Mouse (Mus musculus) lung, embryonic 16.5 days (tissue): ENCODE data around the gene Tmem8. TPM values are rescaled to one million over a fixed set of nuclear protein-coding genes. Genes with fewer than 3 reads are reported as not detected.
A peak's percentile ranks its signal among the peaks of the same experiment; 100 is the strongest.

Experiments used
- ATAC-seq: fragments of 200-750 bp; cut with Nextera tagmentation; 2 replicates; pipeline ENCODE4 v1.8.0; 2017; ENCODE audit warnings: low read depth, mild to moderate bottlenecking, moderate library complexity
- H3K27ac ChIP-seq: fragments of 300-500 bp; sonication (generic); 2 replicates; pipeline ENCODE4 v1.5.1; 2014; ENCODE audit warnings: mild to moderate bottlenecking, control low read depth, low read length
- H3K27me3 ChIP-seq: fragments of 300-500 bp; sonication (generic); 2 replicates; pipeline ENCODE4 v1.6.1; 2014; ENCODE audit warnings: low read depth, low read length, mixed read lengths; ENCODE audit not compliant: control insufficient read depth, insufficient read depth
- H3K36me3 ChIP-seq: fragments of 300-500 bp; sonication (generic); 2 replicates; pipeline ENCODE4 v1.6.1; 2014; ENCODE audit warnings: low read length; ENCODE audit not compliant: control insufficient read depth, insufficient read depth
- H3K4me1 ChIP-seq: fragments of 300-500 bp; sonication (generic); replicated peaks from 2 replicates; pipeline ENCODE4 v1.6.1; 2014; ENCODE audit warnings: low read length, mixed read lengths; ENCODE audit not compliant: control insufficient read depth, insufficient read depth
- H3K4me2 ChIP-seq: fragments of 300-500 bp; sonication (generic); 2 replicates; pipeline ENCODE4 v1.6.1; 2014; ENCODE audit warnings: low read depth, low read length, control low read depth
- H3K4me3 ChIP-seq: fragments of 300-500 bp; sonication (generic); 2 replicates; pipeline ENCODE4 v1.5.1; 2014; ENCODE audit warnings: mild to moderate bottlenecking, low read length, control low read depth
- H3K9ac ChIP-seq: fragments of 300-500 bp; sonication (generic); 2 replicates; pipeline ENCODE4 v1.6.1; 2014; ENCODE audit warnings: low read length, control low read depth
- H3K9me3 ChIP-seq: fragments of 300-500 bp; sonication (generic); 2 replicates; pipeline ENCODE4 v1.6.1; 2016; ENCODE audit warnings: low read length; ENCODE audit not compliant: control insufficient read depth
- WGBS: fragments of 180-500 bp; shearing (Covaris S2); extraction: QIAGEN DNeasy Blood & Tissue Kit; methylation state at CpG from one replicate; pipeline ENCODE4 v1.1.7; 2014; 5-methylcytosine and 5-hydroxymethylcytosine counted together
- polyA plus RNA-seq: library from polyadenylated mRNA; unstranded; fragments of >200 nt; fragmentation: Nextera tagmentation; extraction: Ambion mirVana; gene quantifications from 2 replicates; pipeline ENCODE4 v1.2.1, GENCODE M21; 2015

Gene Tmem8
- polyA plus RNA-seq, 1 experiment from 2014 or later: 2.2 TPM

DNA sequence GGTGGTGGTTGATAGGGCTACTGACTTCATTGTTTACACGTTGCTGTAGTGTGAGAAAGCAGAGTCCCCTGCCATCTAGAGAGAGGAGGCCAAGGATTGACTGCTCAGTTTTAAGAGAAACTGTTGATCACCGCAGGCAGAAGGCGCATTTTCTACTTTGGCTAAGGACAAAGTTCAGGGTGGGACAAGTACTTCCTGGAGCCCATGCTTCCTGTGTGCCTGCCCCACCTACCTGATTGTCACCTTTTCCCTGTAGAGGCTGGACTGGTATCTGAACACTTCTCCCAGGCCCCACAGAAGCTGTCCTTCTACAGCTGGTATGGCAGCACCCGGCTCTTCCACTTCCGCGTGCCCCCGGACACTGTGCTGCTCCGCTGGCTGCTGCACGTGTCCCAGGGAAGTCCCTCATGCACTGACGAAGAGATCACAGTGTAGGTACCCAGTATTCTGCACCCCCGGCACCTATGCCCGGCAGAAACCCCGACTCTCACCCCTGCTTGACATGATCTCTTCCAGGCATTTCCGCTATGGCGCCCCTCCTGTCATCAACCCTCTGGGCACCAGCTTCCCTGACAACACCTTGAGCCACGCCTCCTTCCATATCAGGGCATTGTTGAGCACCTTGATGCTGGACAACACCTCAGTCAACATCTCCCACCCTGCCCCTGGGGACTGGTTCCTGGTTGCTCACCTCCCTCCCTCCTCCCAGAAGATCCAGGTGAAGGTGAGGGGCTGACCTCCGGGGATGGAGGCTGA lies 3.6 kb downstream of the Tmem8 start:
- Histone ChIP-seq H3K9ac (no peak overlapping the region), H3K4me1 (peaks cover 7% of the 10 kb centered on the region; the same call in 1 of the 2 replicates), H3K9me3 (no peaks in the 10 kb centered on the region), H3K27me3 (peaks cover 53% of the 10 kb centered on the region), H3K27ac (no peak overlapping the region), H3K4me2 (no peak overlapping the region), H3K36me3 (no peaks in the 10 kb centered on the region), H3K4me3 (no peak overlapping the region)
- no peak for ATAC-seq
- 78% methylated on average over 17 of the region's 17 CpGs for WGBS

DNA sequence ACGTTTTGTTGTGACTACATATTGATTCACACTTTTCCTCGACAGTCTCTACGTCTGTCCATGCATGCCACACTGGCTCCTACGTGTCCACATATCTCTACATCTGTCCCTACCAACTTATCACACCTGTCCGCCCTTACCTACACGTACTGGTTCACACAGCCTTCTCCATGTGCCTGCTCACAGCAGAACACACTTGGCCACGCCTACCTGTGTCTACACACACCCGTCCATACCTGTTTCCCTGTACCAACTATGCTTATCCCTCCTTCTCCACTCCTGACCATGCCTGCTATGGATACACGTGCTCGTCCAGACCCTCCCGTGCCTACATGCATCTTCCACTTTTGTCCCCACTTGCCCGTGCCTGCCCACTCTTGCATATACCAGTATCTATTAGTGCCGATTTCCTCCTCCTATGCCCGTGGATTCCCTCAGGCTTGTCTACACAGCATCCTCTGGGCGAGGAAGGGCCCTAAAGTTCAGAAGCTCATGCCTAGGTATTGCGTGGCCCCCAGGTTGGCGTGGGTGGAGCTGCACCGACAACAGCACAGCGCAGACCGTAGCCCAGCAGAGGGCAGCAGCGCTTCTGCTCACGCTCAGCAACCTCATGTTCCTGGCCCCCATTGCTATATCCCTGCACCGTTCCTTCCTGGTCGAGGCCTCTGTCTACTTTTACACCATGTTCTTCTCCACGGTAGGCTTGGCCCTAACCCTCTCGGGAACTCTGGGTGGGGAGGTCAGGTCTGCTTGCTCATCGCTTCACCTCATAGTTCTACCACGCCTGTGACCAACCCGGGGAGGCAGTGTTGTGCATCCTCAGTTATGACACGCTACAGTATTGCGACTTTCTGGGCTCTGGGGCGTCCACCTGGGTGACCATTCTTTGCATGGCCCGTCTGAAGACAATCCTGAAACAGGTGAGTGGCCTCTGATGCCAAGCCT lies 6.9 kb downstream of the Tmem8 start:
- Histone ChIP-seq H3K4me1 (peaks cover 13% of the 10 kb centered on the region), H3K36me3 (no peaks in the 10 kb centered on the region), H3K4me2 (no peak overlapping the region), H3K9me3 (no peaks in the 10 kb centered on the region), H3K27me3 (peaks cover 20% of the 10 kb centered on the region), H3K9ac (no peak overlapping the region), H3K4me3 (no peak overlapping the region), H3K27ac (no peak overlapping the region)
- WGBS: 40% methylated on average over 33 of the region's 33 CpGs
- ATAC-seq: peak; percentile 49

DNA sequence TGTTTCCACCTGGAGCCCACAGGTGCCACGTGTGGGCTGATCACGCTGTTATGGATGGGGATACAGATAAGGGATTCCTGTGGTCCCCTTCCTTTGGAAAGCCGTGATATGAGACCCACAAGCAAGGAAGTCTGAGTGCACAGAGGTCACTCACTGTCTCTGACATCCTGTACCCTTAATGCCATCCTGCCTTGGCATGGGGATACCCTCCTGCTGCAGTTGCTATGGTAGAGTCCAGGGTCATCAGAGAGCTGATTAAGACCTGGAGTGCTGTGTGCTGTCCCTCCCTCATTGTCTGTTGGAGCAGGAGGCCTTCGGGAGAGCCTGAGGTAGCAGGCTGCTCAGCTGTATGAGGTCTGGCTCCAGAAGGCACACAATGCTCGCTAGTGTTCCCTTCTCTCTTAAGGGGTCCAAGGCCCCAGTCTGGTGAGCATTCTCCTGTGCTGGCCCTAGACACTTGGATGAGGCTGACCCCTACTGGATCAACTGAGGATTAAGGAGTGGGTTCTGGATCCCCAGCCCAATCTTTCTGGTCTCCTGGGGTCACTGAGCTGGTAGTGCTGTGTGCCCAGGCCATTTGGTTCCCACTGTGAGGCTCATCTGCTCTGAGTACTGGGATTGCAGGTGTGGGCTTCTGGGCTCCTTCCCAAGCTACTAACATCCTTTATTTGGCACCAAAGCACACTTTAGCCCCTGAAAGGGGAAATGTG lies 9.5 kb downstream of the Tmem8 start:
- no peak overlapping the region for H3K4me2 ChIP-seq
- ATAC-seq: no peak
- no peak overlapping the region for H3K4me3 ChIP-seq

DNA sequence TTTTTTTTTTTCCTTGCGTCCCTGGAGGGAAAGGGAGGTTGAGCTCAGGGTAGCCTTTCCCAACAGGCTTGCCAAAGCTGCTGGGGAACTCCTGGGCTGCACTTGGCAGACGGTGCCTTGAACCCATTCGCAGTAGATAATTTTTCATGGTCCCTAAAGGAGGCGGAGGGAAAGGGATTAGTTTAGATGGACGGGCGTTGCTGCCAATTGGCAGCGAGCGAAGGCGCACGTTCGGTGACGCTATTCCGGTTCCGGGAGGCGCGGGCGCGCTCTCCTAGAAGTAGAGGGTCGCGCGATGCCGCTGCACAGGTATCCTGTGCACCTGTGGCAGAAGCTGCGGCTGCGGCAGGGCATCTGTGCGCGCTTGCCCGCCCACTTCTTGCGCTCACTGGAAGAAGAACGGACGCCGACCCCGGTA lies 10.2 kb downstream of the Tmem8 start, which contains the start of gene Mrpl28:
Gene Mrpl28, plus strand, starts transcription at position 234 of the 418 bp plus-strand sequence.
- Histone ChIP-seq H3K27me3 (peaks cover 2% of the 10 kb centered on the region; the same call in 1 of the 2 replicates), H3K4me1 (peaks cover 13% of the 10 kb centered on the region), H3K27ac (0 out of 2 replicates have a peak within 1 kb of the TSS, but pooled peaks have one; percentile 58), H3K4me2 (peak within 1 kb of the TSS; percentile 92), H3K9ac (peak within 1 kb of the TSS; percentile 88), H3K36me3 (peaks cover 12% of the 10 kb centered on the region; the same call in 1 of the 2 replicates), H3K9me3 (no peaks in the 10 kb centered on the region), H3K4me3 (peak within 1 kb of the TSS; percentile 97)
- ATAC-seq: peak; percentile 92
- WGBS: under 1% methylated on average over 32 of the region's 32 CpGs

More for the DNA sequence above, 9.5 kb downstream of the Tmem8 start:
- Histone ChIP-seq H3K9ac (no peak overlapping the region), H3K9me3 (no peaks in the 10 kb centered on the region), H3K4me1 (peaks cover 13% of the 10 kb centered on the region), H3K27ac (no peak overlapping the region), H3K36me3 (peaks cover 12% of the 10 kb centered on the region; the same call in 1 of the 2 replicates), H3K27me3 (peaks cover 2% of the 10 kb centered on the region; the same call in 1 of the 2 replicates)
- WGBS: 55% methylated on average over 5 of the region's 5 CpGs

DNA sequence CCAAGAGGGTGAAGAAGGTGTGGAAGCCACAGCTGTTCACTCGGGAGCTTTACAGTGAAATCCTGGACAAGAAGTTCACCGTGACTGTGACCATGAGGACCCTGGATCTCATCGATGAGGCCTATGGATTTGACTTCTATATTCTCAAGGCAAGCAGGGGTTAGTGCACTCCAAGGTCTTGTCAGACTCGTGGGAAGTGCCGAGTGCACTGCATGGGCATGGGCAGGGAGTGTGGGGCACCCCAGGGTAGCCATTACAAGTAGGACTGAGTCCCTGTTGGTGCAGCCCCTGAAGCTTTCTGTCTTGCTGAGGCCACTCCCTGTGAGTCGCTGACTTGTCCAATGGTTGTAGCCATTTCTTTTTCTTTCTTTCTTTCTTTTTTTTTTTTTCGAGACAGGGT lies 11.5 kb downstream of the Tmem8 start:
- Histone ChIP-seq H3K4me2 (peak overlapping the region; percentile 92), H3K36me3 (peaks cover 13% of the 10 kb centered on the region), H3K4me1 (peaks cover 13% of the 10 kb centered on the region), H3K27me3 (no peaks in the 10 kb centered on the region), H3K27ac (no peak overlapping the region), H3K4me3 (peak overlapping the region; percentile 97), H3K9ac (peak overlapping the region; percentile 88), H3K9me3 (no peaks in the 10 kb centered on the region)
- WGBS: 80% methylated on average over 7 of the region's 7 CpGs
- no peak for ATAC-seq

DNA sequence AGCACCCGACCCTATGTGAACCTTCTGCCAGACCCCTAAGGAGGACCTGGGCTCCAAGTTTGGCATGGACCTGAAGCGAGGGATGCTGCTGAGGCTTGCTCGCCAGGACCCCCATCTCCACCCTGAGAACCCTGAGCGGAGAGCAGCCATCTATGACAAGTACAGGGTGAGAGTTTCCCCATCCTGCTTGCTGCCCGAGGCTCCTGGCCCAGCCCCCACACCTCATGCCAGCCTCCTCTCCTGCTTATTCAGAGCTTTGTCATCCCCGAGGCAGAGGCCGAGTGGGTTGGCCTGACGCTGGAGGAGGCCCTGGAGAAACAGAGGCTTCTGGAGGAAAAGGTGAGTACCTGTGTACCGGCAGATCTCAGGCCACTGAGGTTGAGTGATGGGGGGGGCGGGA lies 12.1 kb downstream of the Tmem8 start:
- H3K4me2 ChIP-seq: no peak overlapping the region
- H3K9ac ChIP-seq: no peak overlapping the region
- no peak for ATAC-seq
- H3K9me3 ChIP-seq: no peaks in the 10 kb centered on the region
- H3K27me3 ChIP-seq: no peaks in the 10 kb centered on the region
- no peak overlapping the region for H3K4me3 ChIP-seq
- H3K27ac ChIP-seq: no peak overlapping the region
- H3K36me3 ChIP-seq: peaks cover 19% of the 10 kb centered on the region
- WGBS: 86% methylated on average over 10 of the region's 10 CpGs
- peaks cover 13% of the 10 kb centered on the region for H3K4me1 ChIP-seq

DNA sequence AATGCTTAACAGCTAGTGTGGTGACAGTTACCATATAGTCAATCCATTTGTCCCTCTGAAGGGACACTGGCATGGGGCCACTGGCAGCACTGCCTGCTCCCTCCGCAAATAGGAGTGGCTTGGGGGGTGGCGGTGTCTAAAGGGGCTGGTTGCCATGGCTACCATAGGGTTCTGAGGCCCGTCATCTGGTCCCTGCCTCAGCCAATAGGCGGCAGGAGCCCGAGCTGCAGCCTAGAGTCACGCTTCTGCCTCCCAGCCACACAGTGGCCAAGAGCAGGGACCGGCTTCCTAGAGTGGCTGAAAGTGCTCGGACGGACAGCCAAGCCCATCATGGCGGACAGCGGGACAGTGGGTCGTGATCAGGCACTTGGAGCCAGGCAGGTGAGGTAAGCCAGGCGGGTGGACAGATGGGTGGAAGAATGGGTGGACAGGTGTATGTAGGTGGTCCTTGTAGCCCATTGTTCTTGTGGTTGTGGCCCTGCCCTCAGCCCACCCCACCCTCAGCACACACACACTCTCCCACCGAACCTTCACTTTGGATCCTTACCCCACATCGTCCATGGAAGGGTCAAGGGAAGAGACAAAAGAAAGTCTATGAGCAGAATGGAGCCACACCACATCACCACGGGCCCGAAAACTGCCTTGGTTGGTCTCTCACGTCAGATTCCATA lies 18.1 kb downstream of the Tmem8 start:
- Histone ChIP-seq H3K27me3 (no peaks in the 10 kb centered on the region), H3K4me1 (no peaks in the 10 kb centered on the region), H3K9ac (no peak overlapping the region), H3K27ac (no peak overlapping the region), H3K9me3 (no peaks in the 10 kb centered on the region), H3K36me3 (peaks cover 16% of the 10 kb centered on the region), H3K4me2 (no peak overlapping the region), H3K4me3 (no peak overlapping the region)
- no peak for ATAC-seq
- WGBS: 83% methylated on average over 18 of the region's 18 CpGs
